Mouse (Mus musculus) hindbrain, embryonic 15.5 days (tissue): ENCODE data around the gene Klf6. TPM values are rescaled to one million over a fixed set of nuclear protein-coding genes. Genes with fewer than 3 reads are reported as not detected.
A peak's percentile ranks its signal among the peaks of the same experiment; 100 is the strongest.

Experiments
- ATAC-seq: fragments of 200-750 bp; cut with Nextera tagmentation; 2 replicates; pipeline ENCODE4 v1.8.0; 2017; ENCODE audit warnings: low read depth, moderate number of reproducible peaks, moderate TSS enrichment; ENCODE audit not compliant: low FRiP score
- H3K27ac ChIP-seq: fragments of 300-500 bp; sonication (generic); replicated peaks from 2 replicates; pipeline ENCODE4 v1.5.1; 2015; ENCODE audit warnings: mild to moderate bottlenecking, inconsistent platforms
- H3K27me3 ChIP-seq: fragments of 300-500 bp; sonication (generic); 2 replicates; pipeline ENCODE4 v1.6.1; 2015; ENCODE audit warnings: control low read depth, inconsistent platforms
- H3K36me3 ChIP-seq: fragments of 300-500 bp; sonication (generic); 2 replicates; pipeline ENCODE4 v1.6.1; 2015; ENCODE audit warnings: control low read depth, inconsistent platforms
- H3K4me1 ChIP-seq: fragments of 300-500 bp; sonication (generic); replicated peaks from 2 replicates; pipeline ENCODE4 v1.6.1; 2015; ENCODE audit warnings: control low read depth, inconsistent platforms
- H3K4me2 ChIP-seq: fragments of 300-500 bp; sonication (generic); 2 replicates; pipeline ENCODE4 v1.6.1; 2015; ENCODE audit warnings: moderate library complexity, mild to moderate bottlenecking, inconsistent platforms
- H3K4me3 ChIP-seq: fragments of 300-500 bp; sonication (generic); 2 replicates; pipeline ENCODE4 v1.5.1; 2015; ENCODE audit warnings: mild to moderate bottlenecking, inconsistent platforms
- H3K9ac ChIP-seq: fragments of 300-500 bp; sonication (generic); 2 replicates; pipeline ENCODE4 v1.6.1; 2015; ENCODE audit warnings: inconsistent platforms
- H3K9me3 ChIP-seq: fragments of 300-500 bp; sonication (generic); 2 replicates; pipeline ENCODE4 v1.6.1; 2016; ENCODE audit warnings: control low read depth, inconsistent platforms
- WGBS: fragments of 180-500 bp; shearing (Covaris S2); methylation state at CpG from one replicate; pipeline ENCODE4 v1.1.7; 2015; 5-methylcytosine and 5-hydroxymethylcytosine counted together
- polyA plus RNA-seq: library from polyadenylated mRNA; unstranded; fragments of >200 nt; fragmentation: Nextera tagmentation; extraction: Ambion mirVana; gene quantifications from 2 replicates; pipeline ENCODE4 v1.2.1, GENCODE M21; 2015

Gene Klf6
- polyA plus RNA-seq, 1 experiment from 2014 or later, result 87.6 TPM

DNA sequence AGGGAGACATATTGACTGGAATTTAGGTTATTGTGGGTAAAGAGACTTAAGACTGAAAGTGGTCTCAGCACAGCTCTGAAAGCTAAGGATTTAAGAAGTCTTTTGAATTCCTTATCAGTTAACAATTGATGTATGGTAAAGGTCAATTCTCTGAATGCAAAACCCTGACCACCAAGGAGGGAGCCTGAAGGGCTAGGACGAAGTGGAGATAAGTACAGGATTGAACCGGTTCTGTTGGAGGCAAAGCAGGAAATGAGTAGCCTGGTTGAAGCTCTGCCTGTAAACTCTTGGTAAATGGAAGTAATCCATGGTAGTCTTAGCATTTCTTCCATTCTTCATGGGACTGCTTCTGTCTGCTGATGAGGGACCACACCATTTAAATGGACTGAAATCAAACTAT, 17.5 kb upstream of the Klf6 start:
- Histone ChIP-seq H3K9me3 (no peaks in the 10 kb centered on the region), H3K4me1 (no peaks in the 10 kb centered on the region), H3K9ac (no peak overlapping the region), H3K36me3 (no peaks in the 10 kb centered on the region), H3K4me3 (no peak overlapping the region), H3K27me3 (no peaks in the 10 kb centered on the region), H3K27ac (no peak overlapping the region), H3K4me2 (no peak overlapping the region)
- 79% methylated on average over 2 of the region's 2 CpGs for WGBS
- no peak for ATAC-seq

DNA sequence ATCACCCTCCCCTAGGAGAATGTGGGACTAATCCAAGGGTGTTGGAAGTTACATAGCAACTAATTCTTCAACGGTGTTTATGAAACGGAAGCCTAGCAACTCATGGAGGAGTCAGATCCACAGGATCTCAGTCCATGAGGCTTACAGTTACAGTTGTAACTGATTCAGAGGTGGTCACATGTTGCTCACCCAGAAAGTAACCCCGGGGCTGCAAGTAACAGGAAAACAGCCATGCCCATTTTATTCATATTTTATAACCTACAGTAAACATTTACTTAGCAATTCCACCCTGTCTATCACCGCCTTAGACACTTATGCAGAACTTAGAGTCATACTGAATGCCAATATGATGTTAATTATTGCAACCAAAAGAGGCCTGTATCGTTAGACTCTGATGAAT, 16.9 kb upstream of the Klf6 start:
- H3K4me1 ChIP-seq, result no peaks in the 10 kb centered on the region
- H3K9me3 ChIP-seq, result no peaks in the 10 kb centered on the region
- 90% methylated on average over 5 of the region's 5 CpGs for WGBS
- H3K4me3 ChIP-seq, result no peak overlapping the region
- H3K4me2 ChIP-seq, result no peak overlapping the region
- H3K9ac ChIP-seq, result no peak overlapping the region
- H3K27me3 ChIP-seq, result no peaks in the 10 kb centered on the region
- H3K27ac ChIP-seq, result no peak overlapping the region
- no peak for ATAC-seq
- no peaks in the 10 kb centered on the region for H3K36me3 ChIP-seq

DNA sequence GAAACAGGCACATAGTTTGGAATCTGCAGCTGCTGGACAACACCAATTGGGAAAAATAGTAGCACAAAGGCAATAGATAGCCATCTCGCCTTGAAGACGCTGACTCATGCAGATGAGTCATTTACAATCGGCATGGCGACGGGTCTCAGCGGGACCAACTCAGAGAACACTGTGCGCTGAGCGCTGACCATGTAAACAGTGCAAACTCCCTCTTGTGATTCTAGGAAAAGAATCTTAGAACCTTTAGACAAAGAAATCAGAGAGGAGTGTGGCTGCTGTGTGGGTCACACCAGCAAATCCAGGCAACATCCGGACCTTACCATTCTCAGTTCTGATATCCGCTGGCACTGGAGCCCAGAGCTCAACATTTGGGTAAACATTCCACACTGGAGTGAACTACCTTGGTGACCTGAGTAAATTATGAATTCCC, 16.1 kb upstream of the Klf6 start:
- no peaks in the 10 kb centered on the region for H3K27me3 ChIP-seq
- no peaks in the 10 kb centered on the region for H3K4me1 ChIP-seq
- no peak overlapping the region for H3K27ac ChIP-seq
- no peak overlapping the region for H3K9ac ChIP-seq
- no peaks in the 10 kb centered on the region for H3K36me3 ChIP-seq
- H3K9me3 ChIP-seq, result no peaks in the 10 kb centered on the region
- WGBS, result 51% methylated on average over 10 of the region's 10 CpGs
- ATAC-seq, result no peak
- 0 out of 2 replicates have a peak overlapping the region, but pooled peaks have one; percentile 19 for H3K4me2 ChIP-seq
- no peak overlapping the region for H3K4me3 ChIP-seq

DNA sequence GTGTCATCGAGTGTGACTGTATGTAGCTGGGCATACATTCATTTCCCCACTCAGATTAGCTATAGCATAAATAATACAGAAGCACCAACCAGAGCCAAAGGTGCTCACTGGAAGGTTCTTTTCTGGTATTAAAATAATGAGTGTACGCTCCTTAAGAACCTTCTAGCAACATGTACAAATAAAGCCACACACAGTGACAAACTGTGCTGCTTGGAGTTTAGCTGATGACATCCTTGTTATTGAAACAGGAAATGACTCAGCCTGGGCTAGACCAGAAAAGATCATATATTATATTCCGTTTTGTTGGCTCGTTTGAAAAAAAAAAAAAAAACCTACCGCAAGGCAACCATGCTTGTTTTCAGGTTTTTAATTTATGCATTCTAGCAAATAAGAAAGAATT, 15.7 kb upstream of the Klf6 start:
- H3K4me2 ChIP-seq, result no peak overlapping the region
- 88% methylated on average over 5 of the region's 5 CpGs for WGBS

DNA sequence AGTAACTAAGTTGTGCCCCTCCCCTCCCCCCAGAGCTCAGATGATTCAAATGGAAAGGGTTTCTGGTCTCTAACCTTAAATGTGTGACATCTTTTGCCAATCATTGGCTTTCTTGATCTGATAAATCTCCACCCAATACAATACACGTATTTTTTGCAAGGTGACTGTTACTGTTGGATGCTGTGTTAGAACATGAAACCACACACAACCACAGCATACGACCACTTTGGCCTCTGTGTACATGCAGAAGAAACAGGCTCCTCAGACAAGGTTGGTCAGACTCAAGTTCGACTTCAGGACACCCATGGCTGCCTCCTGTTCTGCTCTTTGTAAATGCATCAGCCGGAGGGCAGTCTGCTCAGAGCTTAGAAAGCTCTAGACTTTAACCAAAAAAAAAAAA, 14.4 kb upstream of the Klf6 start:
- Histone ChIP-seq H3K4me2 (no peak overlapping the region), H3K4me3 (no peak overlapping the region), H3K9me3 (no peaks in the 10 kb centered on the region), H3K27ac (no peak overlapping the region), H3K36me3 (no peaks in the 10 kb centered on the region), H3K9ac (no peak overlapping the region), H3K4me1 (no peaks in the 10 kb centered on the region), H3K27me3 (no peaks in the 10 kb centered on the region)
- WGBS, result 89% methylated on average over 4 of the region's 4 CpGs
- ATAC-seq, result no peak

More for the DNA sequence above, 15.7 kb upstream of the Klf6 start:
- H3K27me3 ChIP-seq, result no peaks in the 10 kb centered on the region
- no peak overlapping the region for H3K9ac ChIP-seq
- H3K4me3 ChIP-seq, result no peak overlapping the region
- H3K36me3 ChIP-seq, result no peaks in the 10 kb centered on the region
- no peak overlapping the region for H3K27ac ChIP-seq
- no peak for ATAC-seq
- H3K9me3 ChIP-seq, result no peaks in the 10 kb centered on the region
- no peaks in the 10 kb centered on the region for H3K4me1 ChIP-seq

DNA sequence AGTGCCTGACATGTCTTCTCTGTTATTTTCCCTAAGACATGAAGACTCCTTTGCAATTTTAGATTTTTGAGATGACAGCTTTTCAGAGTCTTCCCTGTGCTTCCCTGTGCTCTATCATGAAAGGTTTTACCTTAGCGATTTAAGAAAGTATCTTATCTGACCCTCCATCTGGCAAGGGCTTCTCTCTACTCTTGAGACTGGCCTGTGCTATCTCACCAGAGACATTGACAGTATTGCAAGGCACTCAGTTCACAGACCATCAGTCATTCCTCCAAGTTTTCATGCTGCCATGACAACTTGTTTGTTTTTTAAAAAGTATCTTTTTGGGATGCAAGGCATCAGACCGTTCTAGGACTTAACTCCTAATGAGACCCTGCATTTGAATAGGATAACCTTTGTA, 13.5 kb upstream of the Klf6 start:
- no peak overlapping the region for H3K27ac ChIP-seq
- ATAC-seq, result no peak

DNA sequence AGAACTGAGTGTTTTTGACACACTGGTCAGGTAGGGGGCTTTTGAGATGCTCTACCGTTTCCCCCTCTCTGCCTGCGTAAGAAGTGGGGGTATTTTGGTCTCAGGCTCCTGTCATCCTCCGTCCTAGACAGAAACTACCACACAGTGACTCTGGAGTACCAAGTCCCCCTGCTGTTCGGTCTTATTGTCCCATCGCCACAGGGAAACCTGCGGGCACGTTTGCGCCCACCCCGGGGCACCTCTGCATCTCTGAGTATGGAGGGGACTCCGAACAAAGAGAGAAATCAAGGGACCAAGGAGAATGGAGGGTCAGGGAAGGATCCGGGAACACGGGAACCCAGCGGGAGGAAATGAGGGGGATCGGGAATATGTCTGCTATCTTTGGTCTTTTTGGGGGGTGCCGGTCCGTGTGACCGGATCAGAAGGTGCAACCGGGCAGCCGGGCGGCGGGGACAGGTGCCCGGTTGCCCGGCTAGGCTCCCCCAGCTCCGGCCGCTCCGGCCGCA, 578 bp upstream of the Klf6 start:
- Histone ChIP-seq H3K36me3 (peaks cover 7% of the 10 kb centered on the region), H3K9me3 (no peaks in the 10 kb centered on the region), H3K27me3 (no peaks in the 10 kb centered on the region), H3K27ac (peak overlapping the region; percentile 100), H3K4me1 (peaks cover 20% of the 10 kb centered on the region), H3K4me2 (peak overlapping the region; percentile 77), H3K4me3 (peak overlapping the region; percentile 57), H3K9ac (peak overlapping the region; percentile 82)
- WGBS, result under 1% methylated on average over 25 of the region's 27 CpGs
- peak; percentile 57 for ATAC-seq

More for the DNA sequence above, 13.5 kb upstream of the Klf6 start:
- Histone ChIP-seq H3K9ac (no peak overlapping the region), H3K27me3 (no peaks in the 10 kb centered on the region), H3K4me3 (no peak overlapping the region), H3K4me1 (no peaks in the 10 kb centered on the region), H3K9me3 (no peaks in the 10 kb centered on the region), H3K4me2 (no peak overlapping the region), H3K36me3 (no peaks in the 10 kb centered on the region)
- WGBS, result 78% methylated on average over 2 of the region's 2 CpGs

DNA sequence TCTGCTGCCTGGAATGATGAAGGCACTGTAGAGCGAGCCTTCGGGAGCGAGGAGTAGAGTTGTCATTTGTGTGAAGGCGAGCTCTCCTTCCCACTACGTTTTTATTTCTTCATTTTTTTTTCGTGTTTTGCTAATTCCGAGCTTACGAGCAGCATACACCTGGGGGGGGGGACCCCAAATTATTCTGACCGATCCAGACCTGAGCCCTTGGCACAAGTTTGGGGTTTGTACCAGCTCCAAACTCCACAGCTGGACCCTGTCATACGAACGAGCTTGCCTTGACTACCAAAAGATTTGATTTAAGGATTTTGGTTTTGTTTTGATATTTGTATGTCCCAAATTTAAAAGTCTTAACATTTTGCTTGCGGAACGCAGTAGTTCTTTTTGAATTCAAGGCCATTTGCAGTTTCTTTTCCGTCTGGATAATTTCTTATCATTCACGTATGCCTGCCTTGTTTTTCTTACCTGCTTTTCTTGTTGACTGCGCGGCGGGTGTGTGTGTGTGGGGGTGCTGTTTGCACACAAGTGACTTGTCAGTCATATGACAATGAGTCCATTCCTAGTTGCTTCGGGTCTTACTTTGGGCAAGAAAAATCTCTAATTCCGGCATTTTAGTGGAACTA, 832 bp downstream of the Klf6 start:
- peak overlapping the region; percentile 70 for H3K9ac ChIP-seq
- peaks cover 30% of the 10 kb centered on the region for H3K4me1 ChIP-seq
- peaks cover 22% of the 10 kb centered on the region for H3K36me3 ChIP-seq
- H3K4me3 ChIP-seq, result peak overlapping the region; percentile 57
- no peaks in the 10 kb centered on the region for H3K9me3 ChIP-seq
- H3K27ac ChIP-seq, result peak overlapping the region; percentile 100
- ATAC-seq, result no peak
- H3K27me3 ChIP-seq, result no peaks in the 10 kb centered on the region
- WGBS, result under 1% methylated on average over 20 of the region's 20 CpGs
- peak overlapping the region; percentile 77 for H3K4me2 ChIP-seq

DNA sequence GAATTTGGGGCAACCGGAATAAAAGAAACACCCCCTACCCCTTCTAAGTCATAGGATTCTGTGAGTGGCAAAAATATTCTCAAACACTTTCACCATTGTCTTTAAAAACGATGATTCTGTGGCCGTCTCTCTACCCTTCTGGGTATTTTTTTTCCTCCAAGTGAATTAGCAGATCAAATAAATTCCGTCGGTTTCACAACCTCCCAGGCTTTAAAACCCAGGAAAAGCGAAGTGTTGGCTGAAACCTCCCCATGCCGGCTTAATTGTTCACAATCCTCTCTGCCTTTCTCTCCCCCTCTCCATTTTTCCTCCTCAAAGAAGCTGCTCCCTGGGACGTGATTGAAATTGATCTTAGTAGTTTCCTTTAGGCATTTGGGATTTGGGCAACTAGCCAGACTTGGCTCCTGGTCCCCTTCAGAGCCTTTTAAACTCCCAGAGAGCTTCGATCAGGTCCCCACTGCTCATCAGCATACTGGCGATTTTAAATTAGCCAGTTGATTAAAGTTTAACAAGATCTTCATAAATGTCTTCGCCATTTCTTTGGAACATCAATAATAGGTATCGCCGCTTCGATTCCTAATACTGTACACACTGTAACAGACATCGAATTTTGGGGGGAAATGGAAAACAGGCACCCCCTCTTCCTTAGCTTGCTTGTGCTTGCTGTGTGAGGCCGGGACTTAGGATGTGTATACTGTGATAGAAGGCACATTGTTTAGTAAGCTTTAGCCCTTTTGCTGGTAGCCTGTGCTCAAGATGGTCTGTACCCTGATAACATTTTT, 1.5 kb downstream of the Klf6 start:
- no peak for ATAC-seq
- 2% methylated on average over 16 of the region's 16 CpGs for WGBS

DNA sequence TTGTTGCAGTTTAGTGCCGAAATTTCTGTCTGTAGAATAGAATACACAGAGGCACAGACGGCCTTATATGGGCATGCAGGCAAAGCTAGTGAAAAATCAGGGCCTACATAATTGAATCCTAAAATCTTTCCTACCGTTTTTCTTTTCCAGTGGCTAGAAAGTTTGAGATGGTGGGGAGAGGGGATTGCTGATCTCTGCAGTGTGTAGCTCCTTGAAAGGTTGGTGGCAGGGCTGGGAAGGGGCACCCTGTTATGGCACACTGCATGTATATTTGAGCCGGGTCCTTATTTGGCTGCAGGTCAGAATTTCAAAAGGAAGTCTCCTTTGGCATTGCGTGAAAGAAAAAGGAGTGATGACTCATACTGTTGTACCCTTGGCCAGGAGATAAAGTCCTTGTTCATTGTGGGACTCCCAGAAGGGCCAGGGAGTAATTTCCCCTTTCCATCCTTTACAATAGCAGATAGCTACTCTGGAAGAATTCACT, 2.2 kb downstream of the Klf6 start:
- under 1% methylated on average over 5 of the region's 5 CpGs for WGBS
- Histone ChIP-seq H3K27me3 (no peaks in the 10 kb centered on the region), H3K27ac (peak overlapping the region; percentile 100), H3K36me3 (peaks cover 32% of the 10 kb centered on the region), H3K4me2 (peak overlapping the region; percentile 77), H3K9ac (peak overlapping the region; percentile 70), H3K4me3 (peak overlapping the region; percentile 57), H3K9me3 (no peaks in the 10 kb centered on the region), H3K4me1 (peaks cover 35% of the 10 kb centered on the region)
- no peak for ATAC-seq

More for the DNA sequence above, 1.5 kb downstream of the Klf6 start:
- Histone ChIP-seq H3K4me1 (peaks cover 32% of the 10 kb centered on the region), H3K4me2 (peak overlapping the region; percentile 77), H3K9ac (peak overlapping the region; percentile 70), H3K36me3 (peaks cover 27% of the 10 kb centered on the region), H3K4me3 (peak overlapping the region; percentile 57), H3K27ac (peak overlapping the region; percentile 100), H3K27me3 (no peaks in the 10 kb centered on the region), H3K9me3 (no peaks in the 10 kb centered on the region)

DNA sequence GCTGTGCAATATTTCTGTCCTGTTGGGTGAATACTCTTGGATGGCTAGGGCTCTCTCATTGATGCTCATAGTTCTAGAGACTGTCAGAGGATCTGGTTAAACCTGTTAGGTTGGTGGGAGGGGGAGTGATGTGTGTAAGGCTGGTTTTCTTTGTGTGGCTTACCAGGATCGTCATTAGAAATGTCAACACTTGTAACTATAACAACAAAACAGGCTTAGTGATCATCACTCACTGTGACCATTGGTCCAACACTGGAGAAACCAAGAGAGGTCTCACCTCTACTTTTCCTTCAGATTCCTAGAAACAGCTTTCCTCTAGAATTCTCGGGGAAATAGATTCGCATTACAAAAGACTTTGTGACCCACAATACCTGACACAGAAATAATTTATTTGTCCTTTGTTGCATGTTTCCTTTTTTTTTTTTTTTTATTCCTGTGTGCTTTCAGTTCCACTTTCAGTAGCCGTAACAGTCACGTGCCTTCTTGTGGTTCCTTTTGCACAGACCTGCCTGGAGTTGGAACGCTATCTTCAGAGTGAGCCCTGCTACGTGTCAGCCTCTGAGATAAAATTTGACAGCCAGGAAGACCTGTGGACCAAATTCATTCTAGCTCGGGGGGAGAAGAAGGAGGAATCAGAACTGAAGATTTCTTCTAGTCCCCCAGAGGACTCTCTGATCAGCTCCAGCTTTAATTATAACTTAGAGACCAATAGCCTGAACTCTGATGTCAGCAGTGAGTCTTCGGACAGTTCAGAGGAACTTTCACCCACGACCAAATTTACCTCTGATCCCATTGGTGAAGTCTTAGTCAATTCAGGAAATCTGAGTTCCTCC, 3.2 kb downstream of the Klf6 start:
- peaks cover 32% of the 10 kb centered on the region for H3K36me3 ChIP-seq
- H3K4me1 ChIP-seq, result peaks cover 38% of the 10 kb centered on the region
- ATAC-seq, result no peak
- peak overlapping the region; percentile 77 for H3K4me2 ChIP-seq
- peak overlapping the region; percentile 57 for H3K4me3 ChIP-seq
- H3K9me3 ChIP-seq, result no peaks in the 10 kb centered on the region
- peak overlapping the region; percentile 68 for H3K27ac ChIP-seq
- no peaks in the 10 kb centered on the region for H3K27me3 ChIP-seq
- H3K9ac ChIP-seq, result peak overlapping the region; percentile 54
- WGBS, result 57% methylated on average over 10 of the region's 10 CpGs
